Mouse (Mus musculus) testis, adult 2 months (tissue): ENCODE measurements at regions not wholly inside any gene's neighbourhood (a gene's known extent, or its start where the extent isn't known, plus 50 kb on each side); places are given as distances from the start of the nearest gene placed in this dataset.

Experiments
- CTCF ChIP-seq: fragments of 200-500 bp; IDR thresholded peaks from 2 replicates; pipeline ENCODE4 v1.5.1; 2012; ENCODE audit warnings: low read depth, mild to moderate bottlenecking, inconsistent platforms, low read length, moderate library complexity; ENCODE audit not compliant: control insufficient read depth, insufficient read depth, insufficient replicate concordance
- POLR2A ChIP-seq: fragments of 200-500 bp; IDR thresholded peaks from 2 replicates; pipeline ENCODE4 v1.6.1; 2012; ENCODE audit warnings: low read depth, mild to moderate bottlenecking, inconsistent platforms, low read length, moderate library complexity; ENCODE audit not compliant: control insufficient read depth

DNA sequence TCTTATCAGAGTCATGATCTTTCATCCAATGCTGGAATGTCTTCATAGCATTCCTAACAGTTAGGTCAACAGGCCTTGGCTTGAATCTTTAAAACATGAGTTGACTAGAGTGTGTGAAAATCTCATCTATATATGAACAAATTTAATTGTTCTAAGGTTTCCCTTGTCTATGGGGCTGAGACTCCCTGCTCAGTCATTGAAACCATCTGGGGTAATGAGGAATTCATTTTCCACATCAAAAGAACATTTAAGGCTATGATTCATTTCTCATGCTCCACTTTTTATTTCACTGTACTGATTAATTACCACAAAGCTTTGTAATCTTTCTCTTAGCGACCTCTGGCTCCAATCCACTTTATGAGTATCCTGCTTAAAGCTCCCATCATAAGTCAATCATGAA, 94.7 kb upstream of the Sash1 start:
- TF ChIP-seq POLR2A (no peak), CTCF (no peak)
